Mouse (Mus musculus) cortical plate, adult 2 months (tissue): ENCODE results near the gene Pde5a. TPM values are rescaled to one million over a fixed set of nuclear protein-coding genes. Genes with fewer than 3 reads are reported as not detected.

Source experiments
- H3K27ac ChIP-seq: fragments of 200-500 bp; 2 replicates; pipeline ENCODE4 v1.5.1; 2012; ENCODE audit warnings: low read length, control low read depth, inconsistent platforms; ENCODE audit not compliant: insufficient read depth
- H3K4me1 ChIP-seq: fragments of 200-500 bp; 2 replicates; pipeline ENCODE4 v1.6.1; 2011; ENCODE audit warnings: low read length; ENCODE audit not compliant: control insufficient read depth, insufficient read depth
- H3K4me3 ChIP-seq: fragments of 200-500 bp; 2 replicates; pipeline ENCODE4 v1.5.1; 2011; ENCODE audit warnings: mild to moderate bottlenecking, low read length, control low read depth; ENCODE audit not compliant: insufficient read depth
- CTCF ChIP-seq: fragments of 200-500 bp; IDR thresholded peaks from 2 replicates; pipeline ENCODE4 v1.5.1; 2011; ENCODE audit warnings: mild to moderate bottlenecking, control low read depth, low read length; ENCODE audit not compliant: insufficient read depth; ENCODE audit errors: extremely low read depth
- POLR2A ChIP-seq: fragments of 200-500 bp; IDR thresholded peaks from 2 replicates; pipeline ENCODE4 v1.6.1; 2011; ENCODE audit warnings: mild to moderate bottlenecking, low read length, control low read depth; ENCODE audit not compliant: insufficient read depth; ENCODE audit errors: extremely low read depth
- polyA plus RNA-seq: library from polyadenylated mRNA; depleted of rRNA; stranded (reverse); fragments of >200 nt; gene quantifications from 2 replicates; pipeline ENCODE4 v1.2.3, GENCODE M21; 2012

Gene Pde5a
- polyA plus RNA-seq, 1 experiment, result 3.9 TPM

DNA sequence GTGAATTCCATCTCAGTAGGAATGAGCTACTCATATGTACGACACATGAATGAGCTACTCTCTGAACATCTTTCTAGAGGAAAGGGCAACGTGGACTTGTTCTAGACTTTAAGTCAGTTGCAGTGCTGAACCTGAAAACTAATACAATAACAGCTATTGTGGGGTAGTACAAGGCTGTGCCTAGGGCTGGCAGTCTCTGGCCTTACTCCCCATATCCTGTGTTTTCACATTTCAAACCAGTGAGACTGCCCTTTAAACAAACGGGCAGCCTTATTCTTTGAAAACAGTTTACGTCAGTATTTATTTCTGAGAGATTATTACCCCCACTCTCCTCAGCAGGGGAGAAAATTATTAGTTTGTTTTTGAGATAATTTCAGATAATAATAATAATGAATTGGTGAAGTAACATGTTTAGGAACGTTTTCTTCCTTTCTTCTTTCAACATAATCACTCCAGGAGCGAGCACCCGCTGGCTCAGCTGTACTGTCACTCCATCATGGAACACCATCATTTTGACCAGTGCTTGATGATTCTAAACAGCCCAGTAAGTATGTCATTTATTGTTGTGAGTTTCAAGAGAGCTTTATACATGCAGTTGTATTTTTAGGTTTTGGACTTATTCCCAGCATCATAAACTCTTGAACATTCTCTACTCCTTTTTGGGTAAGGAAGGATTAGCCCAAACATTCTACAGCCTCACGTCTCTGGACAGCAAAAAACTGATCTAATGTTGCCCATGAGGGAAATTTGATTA, 106.5 kb downstream of the Pde5a start:
- Histone ChIP-seq H3K27ac (no peak overlapping the region), H3K4me3 (no peak overlapping the region), H3K4me1 (no peaks in the 10 kb centered on the region)
- no peak for TF ChIP-seq CTCF
- no peak for TF ChIP-seq POLR2A

DNA sequence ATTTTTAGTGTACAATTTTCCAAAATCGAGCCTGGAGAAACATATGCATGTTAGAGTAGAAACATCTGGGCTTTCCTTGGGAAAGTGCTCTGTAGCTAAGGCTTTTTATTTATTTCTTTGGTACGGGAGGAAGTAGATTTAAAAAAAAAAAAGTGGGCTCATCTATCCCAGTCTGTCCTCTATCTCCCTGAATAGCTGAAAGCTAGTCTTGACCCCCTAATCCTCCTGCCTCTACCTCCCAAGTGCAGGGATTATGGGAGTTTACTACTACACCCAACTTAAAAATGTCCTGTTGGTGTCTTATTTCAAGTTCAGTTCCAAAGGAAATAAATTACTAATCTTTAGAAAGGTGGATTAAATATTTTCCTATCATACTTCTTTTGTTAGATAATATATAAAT, 108.9 kb downstream of the Pde5a start:
- no peak overlapping the region for H3K4me3 ChIP-seq
- no peak for TF ChIP-seq POLR2A
- TF ChIP-seq CTCF, result no peak
- H3K27ac ChIP-seq, result no peak overlapping the region
- no peaks in the 10 kb centered on the region for H3K4me1 ChIP-seq

DNA sequence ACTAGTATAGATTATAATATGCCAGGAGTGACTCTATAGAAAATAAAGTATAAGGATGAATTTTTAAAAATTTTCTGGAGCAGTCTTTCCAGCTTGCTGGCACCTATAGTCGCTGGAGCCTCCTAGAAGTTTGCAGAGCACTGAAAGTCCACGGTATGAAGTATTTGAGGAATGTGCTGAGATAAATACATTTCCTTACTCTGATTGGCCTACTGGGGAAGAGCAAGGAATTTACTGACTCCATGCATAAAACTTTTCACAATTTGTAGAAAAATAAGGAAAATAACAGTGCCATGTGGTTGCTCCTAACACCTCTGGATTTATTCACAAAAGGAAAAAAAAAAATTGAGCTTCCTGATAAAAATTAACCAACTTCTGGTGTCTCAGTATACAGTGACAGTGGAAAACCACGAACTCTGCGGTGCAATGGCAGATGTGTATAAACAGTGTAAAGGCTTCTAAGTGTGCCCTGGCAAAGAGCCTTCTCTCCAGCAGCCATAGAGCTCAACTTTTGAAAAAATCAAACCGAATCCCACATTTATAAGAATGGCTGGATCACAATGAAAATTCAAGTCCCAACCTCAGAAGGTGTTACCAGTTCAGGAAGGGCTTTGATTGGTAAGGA, 119.8 kb downstream of the Pde5a start:
- Histone ChIP-seq H3K27ac (no peak overlapping the region), H3K4me1 (no peaks in the 10 kb centered on the region), H3K4me3 (no peak overlapping the region)
- TF ChIP-seq CTCF, result no peak
- no peak for TF ChIP-seq POLR2A

DNA sequence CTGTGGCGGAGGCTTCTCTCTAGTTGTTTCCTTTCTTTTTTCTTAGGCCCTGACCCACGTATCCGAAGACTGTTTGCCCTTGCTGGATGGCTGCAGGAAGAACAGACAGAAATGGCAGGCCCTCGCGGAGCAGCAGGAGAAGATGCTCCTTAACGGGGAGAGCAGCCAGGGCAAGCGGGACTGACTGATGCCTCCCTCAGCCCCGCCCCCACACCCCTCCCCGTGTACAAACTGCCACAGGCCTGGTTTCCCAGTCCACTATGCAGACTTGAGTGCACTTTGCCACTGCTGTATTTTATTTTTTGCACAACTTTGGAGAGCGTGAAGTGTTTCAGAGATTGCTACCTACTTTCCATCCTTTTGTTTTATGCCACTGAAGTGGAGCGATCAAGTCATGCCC, 126.4 kb downstream of the Pde5a start:
- Histone ChIP-seq H3K4me3 (no peak overlapping the region), H3K27ac (no peak overlapping the region), H3K4me1 (no peaks in the 10 kb centered on the region)
- TF ChIP-seq CTCF (no peak), POLR2A (no peak)

DNA sequence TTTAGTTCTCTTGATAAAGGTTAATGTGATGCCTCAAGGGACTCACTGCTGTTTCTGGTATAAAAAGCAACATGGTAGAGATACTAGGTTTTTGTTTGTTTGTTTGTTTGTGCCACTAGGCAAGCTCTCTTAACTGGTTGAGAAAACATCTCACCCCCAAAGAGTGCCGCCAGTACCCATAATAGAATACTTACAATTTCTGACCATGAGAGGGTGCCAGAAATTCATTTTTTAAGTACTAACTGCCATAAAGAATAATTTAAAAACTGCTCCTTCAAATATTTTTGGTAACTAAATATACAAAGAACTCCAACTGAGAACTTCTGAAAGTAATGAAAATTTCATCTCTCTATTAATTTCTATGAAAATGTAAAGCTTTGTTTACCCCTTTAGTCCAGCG, 131.1 kb downstream of the Pde5a start:
- Histone ChIP-seq H3K4me3 (no peak overlapping the region), H3K4me1 (no peaks in the 10 kb centered on the region), H3K27ac (no peak overlapping the region)
- no peak for TF ChIP-seq CTCF

DNA sequence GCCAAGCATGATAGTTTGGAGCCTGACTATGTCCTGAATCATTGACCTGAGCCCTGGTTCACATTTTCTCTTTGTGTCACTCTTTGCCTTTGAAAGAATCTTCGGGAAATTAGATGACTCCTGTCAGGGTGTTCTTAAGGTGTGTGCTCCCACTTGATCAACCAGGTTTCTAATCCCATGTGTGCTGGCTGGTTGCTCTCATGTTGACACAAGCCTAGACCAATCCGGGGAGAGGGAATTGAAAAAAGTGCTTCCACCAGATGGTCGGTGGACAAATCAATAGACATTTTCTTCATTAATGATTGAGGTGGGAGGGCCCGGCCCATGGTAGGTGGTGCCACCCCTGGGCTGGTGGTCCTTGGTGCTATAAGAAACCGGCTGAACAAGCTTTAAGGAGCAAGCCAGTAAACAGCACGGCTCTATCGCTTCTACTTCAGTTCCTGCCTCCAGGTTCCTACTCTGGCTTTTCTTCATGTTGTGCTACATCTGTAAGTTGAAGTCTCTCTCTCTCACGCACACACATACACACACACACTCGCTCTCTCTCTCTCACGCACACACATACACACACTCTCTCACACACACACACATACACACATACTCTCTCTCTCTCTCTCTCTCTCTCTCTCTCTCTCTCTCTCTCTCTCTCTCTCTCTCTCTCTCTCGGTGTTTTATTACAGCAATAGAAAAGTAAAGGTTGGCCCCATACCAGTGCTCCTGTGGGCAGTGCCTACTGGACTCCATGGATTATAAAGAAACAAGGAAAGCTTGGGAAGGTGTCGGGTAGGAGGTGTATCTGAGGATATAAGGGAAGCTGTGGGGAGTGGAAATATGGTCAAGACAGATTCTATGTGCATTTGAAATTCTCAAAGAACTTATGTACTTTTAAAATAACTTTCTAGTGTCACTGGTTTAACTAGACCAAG, 132.1 kb downstream of the Pde5a start:
- Histone ChIP-seq H3K4me1 (no peaks in the 10 kb centered on the region), H3K4me3 (no peak overlapping the region), H3K27ac (no peak overlapping the region)
- TF ChIP-seq POLR2A, result no peak
- no peak for TF ChIP-seq CTCF

DNA sequence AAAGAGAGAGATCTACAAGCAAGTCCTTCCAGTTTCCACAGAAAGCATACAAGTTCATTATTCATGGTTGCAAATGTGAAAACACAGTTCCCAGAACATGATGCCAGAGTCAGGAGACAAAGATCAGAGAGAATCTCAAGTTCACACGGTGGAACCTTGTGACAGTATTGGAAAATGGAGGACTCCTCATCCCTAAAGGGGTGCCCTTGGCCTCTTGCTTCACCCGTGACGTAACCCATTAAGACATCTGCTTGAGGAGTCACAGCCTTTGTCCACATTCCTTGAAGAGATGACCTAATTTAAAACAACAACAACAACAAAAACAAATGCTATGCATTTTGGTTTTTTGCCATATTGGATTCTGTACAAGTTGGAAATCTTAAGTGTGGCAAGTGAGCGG, 136.3 kb downstream of the Pde5a start:
- TF ChIP-seq POLR2A, result no peak
- no peak for TF ChIP-seq CTCF
- no peak overlapping the region for H3K27ac ChIP-seq
- no peak overlapping the region for H3K4me3 ChIP-seq
- H3K4me1 ChIP-seq, result no peaks in the 10 kb centered on the region

DNA sequence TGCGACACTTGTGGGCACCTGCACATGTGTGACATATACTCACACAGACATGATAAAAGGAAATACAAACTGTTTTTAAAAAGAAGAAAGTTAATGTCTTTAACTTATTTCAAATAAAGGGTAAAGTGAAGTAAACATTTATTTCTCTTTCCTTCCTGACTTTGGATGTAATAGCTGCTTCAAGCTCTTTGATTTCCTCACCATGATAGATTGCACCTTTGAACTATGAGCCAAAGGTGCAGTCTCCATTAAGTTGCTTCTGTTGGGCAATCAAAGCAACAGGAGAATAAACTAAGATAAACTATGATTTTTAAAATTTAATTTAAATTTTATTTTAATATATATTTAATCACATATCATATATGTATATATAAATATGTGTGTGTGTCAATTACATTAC, 139.5 kb downstream of the Pde5a start:
- no peak overlapping the region for H3K27ac ChIP-seq

DNA sequence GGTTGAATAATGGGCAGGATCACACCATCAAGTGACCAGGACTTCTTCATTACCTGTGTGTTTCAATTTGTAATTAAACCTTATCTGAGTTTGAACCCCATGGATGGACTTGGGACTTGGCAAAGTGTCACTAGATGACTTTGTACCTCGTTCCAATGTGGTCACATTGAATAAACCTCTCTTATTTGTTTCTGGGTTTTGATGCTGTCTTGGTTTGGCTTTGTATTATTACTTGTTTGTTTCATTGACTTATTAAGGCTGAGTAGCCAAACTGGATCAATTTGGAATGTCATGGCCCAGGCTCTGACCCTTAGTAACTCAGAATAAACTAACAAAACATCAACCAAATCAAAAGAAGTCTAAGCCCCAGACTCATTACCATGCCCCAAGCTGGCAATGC, 142.8 kb downstream of the Pde5a start:
- Histone ChIP-seq H3K4me3 (no peak overlapping the region), H3K27ac (no peak overlapping the region), H3K4me1 (no peaks in the 10 kb centered on the region)
- no peak for TF ChIP-seq CTCF
- TF ChIP-seq POLR2A, result no peak

More for the DNA sequence above, 139.5 kb downstream of the Pde5a start:
- Histone ChIP-seq H3K4me1 (no peaks in the 10 kb centered on the region), H3K4me3 (no peak overlapping the region)
- no peak for TF ChIP-seq CTCF

DNA sequence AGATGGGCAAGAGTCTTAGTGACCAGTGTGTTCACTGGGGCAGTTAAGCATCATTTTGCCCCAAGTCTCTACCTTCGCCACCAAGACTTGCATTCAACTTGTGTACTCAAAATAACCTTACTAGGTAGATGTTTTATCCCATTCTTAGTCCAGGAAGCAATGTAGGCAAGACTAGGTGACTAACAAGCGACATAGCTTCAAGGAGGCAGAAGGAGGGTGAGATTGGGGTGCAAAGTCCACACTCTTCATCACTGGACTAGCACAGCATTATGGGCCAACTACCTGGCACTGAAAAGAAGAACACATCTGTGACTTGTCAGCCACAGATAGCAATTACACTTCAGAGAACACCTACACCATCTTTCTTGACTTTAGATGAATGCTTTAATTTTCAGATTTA, 148.1 kb downstream of the Pde5a start:
- no peak overlapping the region for H3K4me3 ChIP-seq
- H3K4me1 ChIP-seq, result no peaks in the 10 kb centered on the region
- TF ChIP-seq CTCF (no peak), POLR2A (no peak)
- H3K27ac ChIP-seq, result no peak overlapping the region
